Mouse (Mus musculus) small intestine, adult 2 months (tissue): ENCODE measurements around the gene Cacna1b.

Experiments used
- CTCF ChIP-seq: fragments of 200-500 bp; IDR thresholded peaks from 2 replicates; pipeline ENCODE4 v1.5.1; 2012; ENCODE audit warnings: low read depth, mild to moderate bottlenecking, control low read depth, inconsistent platforms, low read length, moderate library complexity, mixed read lengths; ENCODE audit not compliant: insufficient replicate concordance, insufficient read length; ENCODE audit errors: extremely low read depth
- POLR2A ChIP-seq: fragments of 200-500 bp; IDR thresholded peaks from 2 replicates; pipeline ENCODE4 v1.6.1; 2012; ENCODE audit warnings: low read depth, mild to moderate bottlenecking, control low read depth, inconsistent platforms, low read length, moderate library complexity

DNA sequence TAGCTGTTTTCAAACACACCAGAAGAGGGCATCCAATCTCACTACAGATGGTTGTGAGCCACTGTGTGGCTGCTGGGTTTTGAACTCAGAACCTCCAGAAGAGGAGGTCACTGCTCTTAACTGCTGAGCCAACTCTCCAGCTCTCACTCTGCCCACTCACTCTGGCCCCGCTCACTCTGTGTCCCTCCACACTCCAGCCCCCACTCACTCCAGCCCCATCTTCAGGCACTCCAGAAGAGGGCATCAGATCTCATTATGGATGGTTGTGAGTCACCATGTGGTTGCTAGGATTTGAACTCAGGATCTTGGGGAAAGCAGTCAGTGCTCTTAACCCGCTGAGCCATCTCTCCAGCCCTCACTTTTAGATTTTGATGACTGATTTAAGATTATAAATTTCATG is 70.6 kb downstream of the Cacna1b start:
- TF ChIP-seq CTCF (no peak), POLR2A (no peak)
